Mouse (Mus musculus): ENCODE results near the gene Ttll12. TPM values are rescaled to one million over a fixed set of nuclear protein-coding genes. Genes with fewer than 3 reads are reported as not detected.

Gene Ttll12
- polyA plus RNA-seq, 1 experiment from 2014 or later = 29.3 TPM

DNA sequence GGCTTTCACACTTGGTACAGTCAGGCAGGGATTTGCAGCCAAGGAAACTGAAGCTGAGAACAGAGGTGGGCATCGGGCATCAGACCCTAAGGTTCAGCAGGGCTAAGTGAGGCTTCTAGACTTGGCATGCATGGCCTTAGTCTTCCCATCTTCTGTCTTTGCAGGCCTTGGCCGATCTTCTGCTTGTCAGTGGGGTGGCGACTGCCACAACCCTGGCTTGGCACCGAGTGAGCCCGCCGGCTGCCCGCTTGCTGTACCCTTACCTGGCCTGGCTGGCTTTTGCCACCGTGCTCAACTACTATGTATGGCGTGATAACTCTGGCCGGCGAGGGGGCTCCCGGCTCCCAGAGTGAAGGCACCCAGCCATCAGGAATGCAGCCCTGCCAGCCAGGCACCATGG, 21.4 kb downstream of the Ttll12 start:
- Histone ChIP-seq H3K36me3 (peaks cover 66% of the 10 kb centered on the region), H3K4me2 (no peak overlapping the region), H3K9me3 (replicated peaks) (no peaks in the 10 kb centered on the region), H3K4me3 (no peak overlapping the region), H3K27ac (ENCODE audit: poor library complexity, severe bottlenecking) (no peak overlapping the region), H3K4me1 (replicated peaks) (peaks cover 4% of the 10 kb centered on the region; the same call in 1 of the 2 replicates), H3K9ac (no peak overlapping the region), H3K27me3 (replicated peaks) (no peaks in the 10 kb centered on the region)
- 95% methylated on average over 12 of the region's 12 CpGs for WGBS
- ATAC-seq (ENCODE audit: insufficient number of reproducible peaks, low FRiP score) = no peak

DNA sequence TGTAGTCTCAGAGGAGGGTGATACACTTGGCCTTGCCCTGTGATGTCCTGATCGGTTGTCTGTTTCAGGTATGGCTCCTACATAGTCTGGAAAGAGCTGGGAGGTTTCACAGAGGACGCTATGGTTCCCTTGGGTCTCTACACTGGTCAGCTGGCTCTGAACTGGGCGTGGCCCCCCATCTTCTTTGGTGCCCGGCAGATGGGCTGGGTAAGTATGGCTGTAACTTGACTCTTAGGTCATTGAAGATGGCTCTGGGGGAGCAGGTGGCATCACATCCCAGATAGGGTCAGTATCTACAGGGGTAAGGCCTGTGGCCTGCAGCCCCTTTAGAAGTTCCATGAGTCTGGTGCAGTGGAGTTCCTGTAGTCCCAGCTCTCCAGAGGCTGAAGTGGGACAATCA, 22.8 kb downstream of the Ttll12 start:
- ATAC-seq (ENCODE audit: insufficient number of reproducible peaks, low FRiP score) = no peak
- Histone ChIP-seq H3K4me1 (replicated peaks) (peaks cover 4% of the 10 kb centered on the region; the same call in 1 of the 2 replicates), H3K27me3 (replicated peaks) (no peaks in the 10 kb centered on the region), H3K27ac (ENCODE audit: poor library complexity, severe bottlenecking) (no peak overlapping the region; the same call in 1 of the 2 replicates), H3K36me3 (peaks cover 52% of the 10 kb centered on the region), H3K9ac (no peak overlapping the region), H3K9me3 (replicated peaks) (no peaks in the 10 kb centered on the region), H3K4me3 (no peak overlapping the region), H3K4me2 (no peak overlapping the region)
- 84% methylated on average over 4 of the region's 4 CpGs for WGBS

DNA sequence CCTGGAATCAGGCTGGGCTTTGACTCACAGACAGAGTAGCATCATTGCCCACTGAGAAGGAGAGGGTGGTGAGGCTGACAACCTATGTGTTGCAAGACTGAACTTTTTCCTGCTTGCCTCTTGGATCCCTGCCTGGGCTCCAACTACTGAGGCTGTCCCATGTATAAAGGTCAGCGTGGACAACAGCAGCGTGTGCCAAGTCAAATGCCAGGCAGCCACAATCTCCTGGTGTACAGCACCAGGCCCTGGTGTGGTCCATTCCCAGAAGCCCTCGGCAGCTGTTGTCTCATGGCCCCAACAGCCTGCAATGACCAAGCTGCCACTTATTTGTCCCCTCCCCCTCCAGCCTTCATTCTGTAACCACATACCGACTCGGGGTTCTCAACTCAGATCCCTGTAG, 23.3 kb downstream of the Ttll12 start:
- WGBS = 91% methylated on average over 5 of the region's 5 CpGs
- no peaks in the 10 kb centered on the region for H3K27me3 ChIP-seq (replicated peaks)
- H3K36me3 ChIP-seq = peaks cover 47% of the 10 kb centered on the region
- H3K4me3 ChIP-seq = no peak overlapping the region
- H3K4me1 ChIP-seq (replicated peaks) = peaks cover 4% of the 10 kb centered on the region; the same call in 1 of the 2 replicates
- ATAC-seq (ENCODE audit: insufficient number of reproducible peaks, low FRiP score) = no peak
- no peak overlapping the region for H3K9ac ChIP-seq
- H3K9me3 ChIP-seq (replicated peaks) = no peaks in the 10 kb centered on the region
- no peak overlapping the region for H3K4me2 ChIP-seq
- H3K27ac ChIP-seq (ENCODE audit: poor library complexity, severe bottlenecking) = no peak overlapping the region; the same call in 1 of the 2 replicates

DNA sequence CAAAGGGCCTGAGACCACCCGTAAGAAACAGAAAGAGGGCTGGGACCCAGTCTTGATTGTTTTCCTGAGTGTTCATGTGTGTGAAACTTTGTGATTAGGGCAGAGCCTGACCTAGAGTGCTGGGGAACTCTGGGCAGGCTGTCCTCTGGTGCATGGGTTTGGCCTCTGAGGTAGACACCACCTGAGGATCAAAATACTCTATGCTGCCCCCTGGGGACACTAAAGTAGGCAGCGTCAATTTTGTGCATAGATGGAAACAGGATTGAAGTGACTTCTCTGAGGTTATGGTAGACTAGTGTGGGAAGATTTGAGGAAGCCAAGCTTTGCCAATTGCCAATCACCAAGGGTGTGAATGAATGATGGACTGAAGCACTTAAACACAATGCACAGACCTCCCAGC, 24.3 kb downstream of the Ttll12 start:
- H3K4me3 ChIP-seq = no peak overlapping the region
- peaks cover 4% of the 10 kb centered on the region; the same call in 1 of the 2 replicates for H3K4me1 ChIP-seq (replicated peaks)
- 61% methylated on average over 2 of the region's 2 CpGs for WGBS
- H3K27ac ChIP-seq (ENCODE audit: poor library complexity, severe bottlenecking) = no peak overlapping the region
- no peak overlapping the region for H3K4me2 ChIP-seq
- H3K27me3 ChIP-seq (replicated peaks) = no peaks in the 10 kb centered on the region
- H3K36me3 ChIP-seq = peaks cover 37% of the 10 kb centered on the region
- no peaks in the 10 kb centered on the region for H3K9me3 ChIP-seq (replicated peaks)
- ATAC-seq (ENCODE audit: insufficient number of reproducible peaks, low FRiP score) = no peak
- no peak overlapping the region for H3K9ac ChIP-seq

DNA sequence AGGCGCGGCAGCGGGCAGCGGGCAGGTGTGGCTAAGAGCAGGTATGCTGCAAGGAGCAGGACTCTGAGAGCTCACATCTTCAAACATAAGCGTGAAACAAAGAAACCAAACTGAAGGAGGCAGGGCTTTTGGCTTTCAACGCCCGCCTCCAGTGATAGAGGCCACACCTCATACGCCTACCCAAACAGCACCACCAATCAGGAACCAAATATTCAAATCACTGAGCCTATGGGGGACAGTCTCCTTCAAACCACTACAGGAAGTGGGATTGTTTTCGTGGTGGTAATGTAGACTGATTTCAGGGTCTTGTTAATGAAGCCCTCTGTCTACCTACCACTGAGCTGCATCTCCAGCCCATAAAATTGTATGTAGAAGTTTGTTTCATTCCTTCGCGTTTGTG, 25.3 kb downstream of the Ttll12 start:
- Histone ChIP-seq H3K4me3 (no peak overlapping the region), H3K27me3 (replicated peaks) (no peaks in the 10 kb centered on the region), H3K9me3 (replicated peaks) (no peaks in the 10 kb centered on the region), H3K4me1 (replicated peaks) (peaks cover 13% of the 10 kb centered on the region; the same call in 1 of the 2 replicates), H3K9ac (no peak overlapping the region), H3K36me3 (peaks cover 27% of the 10 kb centered on the region), H3K4me2 (no peak overlapping the region), H3K27ac (ENCODE audit: poor library complexity, severe bottlenecking) (no peak overlapping the region)
- WGBS = 45% methylated on average over 11 of the region's 11 CpGs
- no peak for ATAC-seq (ENCODE audit: insufficient number of reproducible peaks, low FRiP score)

DNA sequence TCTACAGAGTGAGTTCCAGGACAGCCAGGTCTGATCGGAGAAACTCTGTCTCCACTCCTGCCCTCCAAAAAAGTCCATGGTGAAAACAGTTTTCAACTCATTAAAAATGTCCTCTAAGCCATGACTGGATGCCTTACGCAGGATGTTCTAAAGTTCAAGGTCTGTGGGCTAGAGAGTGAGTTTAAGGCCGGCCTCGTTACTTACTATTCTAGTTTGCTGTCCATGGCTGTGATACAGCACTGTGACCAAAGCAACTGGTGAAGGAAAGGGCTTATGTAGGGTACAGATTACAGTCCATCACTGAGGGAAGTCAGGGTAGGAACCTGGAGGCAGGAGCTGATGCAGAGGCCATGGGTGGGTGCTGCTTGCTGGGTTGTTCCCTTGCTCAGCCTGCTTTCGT, 26.4 kb downstream of the Ttll12 start:
- Histone ChIP-seq H3K36me3 (peaks cover 16% of the 10 kb centered on the region), H3K27ac (ENCODE audit: poor library complexity, severe bottlenecking) (no peak overlapping the region), H3K4me3 (no peak overlapping the region), H3K9ac (no peak overlapping the region), H3K4me2 (no peak overlapping the region), H3K9me3 (replicated peaks) (no peaks in the 10 kb centered on the region), H3K27me3 (replicated peaks) (no peaks in the 10 kb centered on the region), H3K4me1 (replicated peaks) (peaks cover 18% of the 10 kb centered on the region)
- ATAC-seq (ENCODE audit: insufficient number of reproducible peaks, low FRiP score) = no peak
- WGBS = 94% methylated on average over 5 of the region's 5 CpGs

DNA sequence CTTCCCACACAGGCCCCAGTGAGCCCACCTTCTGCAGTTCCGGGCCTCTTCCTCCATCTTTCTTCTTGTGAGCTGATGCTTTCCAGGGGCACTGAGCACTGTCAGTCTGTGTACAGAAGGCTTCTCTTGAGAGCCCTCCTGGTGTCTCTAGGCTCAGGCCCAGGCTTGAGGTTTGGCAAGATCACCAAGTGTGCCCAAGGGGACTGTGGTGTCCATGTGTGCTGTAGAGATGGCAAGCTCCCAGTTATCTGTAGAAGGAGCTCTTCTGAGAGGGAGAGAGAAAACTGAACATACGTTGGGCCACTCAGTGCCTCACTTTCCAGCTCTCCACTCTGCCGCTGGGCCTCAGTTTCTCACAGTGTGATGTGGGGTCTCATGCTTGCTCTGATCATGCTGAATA, 27.2 kb downstream of the Ttll12 start:
- WGBS = 83% methylated on average over 3 of the region's 3 CpGs
- H3K4me3 ChIP-seq = no peak overlapping the region
- H3K9me3 ChIP-seq (replicated peaks) = no peaks in the 10 kb centered on the region
- ATAC-seq (ENCODE audit: insufficient number of reproducible peaks, low FRiP score) = no peak
- peaks cover 14% of the 10 kb centered on the region for H3K36me3 ChIP-seq
- no peak overlapping the region for H3K27ac ChIP-seq (ENCODE audit: poor library complexity, severe bottlenecking)
- H3K4me2 ChIP-seq = no peak overlapping the region
- H3K4me1 ChIP-seq (replicated peaks) = peaks cover 26% of the 10 kb centered on the region
- H3K27me3 ChIP-seq (replicated peaks) = no peaks in the 10 kb centered on the region
- H3K9ac ChIP-seq = no peak overlapping the region

DNA sequence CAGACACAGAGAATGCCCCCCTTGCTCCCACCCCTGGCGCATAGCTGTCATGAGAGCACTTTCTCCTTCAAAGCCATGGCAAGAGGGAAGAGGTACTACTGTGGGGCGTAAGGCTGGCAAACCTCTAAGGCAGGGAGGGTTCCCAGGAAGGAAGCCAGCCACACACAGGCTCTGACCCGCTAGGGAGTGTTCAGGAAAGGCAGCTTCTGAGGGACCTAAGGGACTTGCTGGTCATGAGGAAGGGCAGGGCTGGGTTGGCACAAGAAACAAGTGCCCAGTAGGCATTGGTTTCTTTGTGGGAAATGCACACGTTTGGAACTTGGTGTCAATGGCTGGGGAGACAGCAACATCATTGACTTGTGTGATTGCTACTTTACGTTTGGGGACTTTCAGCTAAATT, 29.0 kb downstream of the Ttll12 start:
- no peak overlapping the region for H3K4me3 ChIP-seq

DNA sequence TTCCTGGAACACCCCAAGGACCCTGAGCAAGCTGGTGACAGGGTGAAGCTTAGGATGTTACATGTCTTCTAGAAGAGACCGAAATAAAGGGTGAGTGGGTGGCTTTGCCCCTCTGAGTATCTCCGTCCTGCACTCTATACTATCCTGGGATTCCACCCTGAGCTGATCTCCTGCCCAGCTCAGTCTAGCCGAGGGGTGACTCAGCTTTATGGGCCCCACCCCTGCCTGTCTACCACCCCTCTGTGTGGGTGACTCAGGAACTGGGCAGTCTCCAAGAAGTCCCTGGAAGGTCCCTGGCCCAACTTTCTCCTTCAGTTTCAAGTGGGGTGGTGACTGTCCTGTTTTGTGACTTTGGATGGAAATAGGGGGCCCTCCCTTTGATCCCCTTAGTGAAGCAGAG, 29.5 kb downstream of the Ttll12 start:
- peak; percentile 88 for ATAC-seq (ENCODE audit: insufficient number of reproducible peaks, low FRiP score)
- Histone ChIP-seq H3K27me3 (replicated peaks) (no peaks in the 10 kb centered on the region), H3K4me1 (replicated peaks) (peaks cover 31% of the 10 kb centered on the region), H3K9me3 (replicated peaks) (no peaks in the 10 kb centered on the region), H3K4me2 (peak overlapping the region; percentile 99), H3K36me3 (no peaks in the 10 kb centered on the region), H3K4me3 (no peak overlapping the region), H3K9ac (no peak overlapping the region), H3K27ac (ENCODE audit: poor library complexity, severe bottlenecking) (0 out of 2 replicates have a peak overlapping the region, but pooled peaks have one; percentile 18)
- WGBS = 63% methylated on average over 3 of the region's 3 CpGs

More for the DNA sequence above, 29.0 kb downstream of the Ttll12 start:
- no peak overlapping the region for H3K27ac ChIP-seq (ENCODE audit: poor library complexity, severe bottlenecking)
- H3K4me1 ChIP-seq (replicated peaks) = peaks cover 31% of the 10 kb centered on the region
- no peaks in the 10 kb centered on the region for H3K27me3 ChIP-seq (replicated peaks)
- peak overlapping the region; percentile 99 for H3K4me2 ChIP-seq
- ATAC-seq (ENCODE audit: insufficient number of reproducible peaks, low FRiP score) = no peak
- 74% methylated on average over 5 of the region's 5 CpGs for WGBS
- H3K9ac ChIP-seq = no peak overlapping the region
- no peaks in the 10 kb centered on the region for H3K9me3 ChIP-seq (replicated peaks)
- H3K36me3 ChIP-seq = no peaks in the 10 kb centered on the region

DNA sequence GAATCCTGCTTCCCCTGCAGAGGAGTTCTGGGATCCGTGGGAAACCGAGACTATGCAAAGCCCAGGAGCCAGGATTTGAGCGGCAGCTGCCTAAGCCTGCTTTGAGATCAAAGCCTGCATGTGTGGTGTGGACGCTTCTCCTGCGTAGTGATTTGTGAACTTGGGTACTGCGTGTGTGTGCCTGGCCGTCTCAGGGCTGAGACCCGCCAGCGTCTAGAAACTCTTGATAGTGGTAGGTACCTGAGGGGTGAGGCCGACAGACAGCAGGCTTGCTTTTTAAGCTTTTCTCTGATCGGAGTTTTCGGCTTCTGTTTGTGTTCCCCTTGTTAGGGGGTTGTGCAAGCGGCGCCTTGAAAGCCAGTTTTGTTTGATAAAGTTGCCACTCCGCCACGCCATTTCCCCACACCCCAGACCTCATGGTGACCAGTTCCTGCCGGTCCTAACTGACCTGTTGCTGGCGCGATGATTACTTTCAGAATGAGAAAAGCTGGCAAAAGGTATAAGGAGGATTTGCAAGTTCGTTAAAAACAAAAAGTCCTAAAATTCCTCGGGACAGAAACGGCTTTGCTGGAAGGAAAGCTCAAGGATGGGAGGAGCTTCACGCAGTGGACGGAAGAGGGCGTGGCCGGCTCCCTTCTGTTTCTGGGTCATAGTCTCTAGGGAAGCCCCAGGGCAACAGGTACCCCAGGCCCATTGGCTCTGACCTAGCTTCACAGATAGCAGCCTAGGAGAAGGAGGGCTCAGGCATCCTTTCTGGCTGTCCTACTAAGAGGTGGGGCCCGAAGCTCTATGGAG, 30.9 kb downstream of the Ttll12 start:
- ATAC-seq (ENCODE audit: insufficient number of reproducible peaks, low FRiP score) = peak; percentile 41; the same call in 1 of the 2 replicates
- 2% methylated on average over 27 of the region's 27 CpGs for WGBS

DNA sequence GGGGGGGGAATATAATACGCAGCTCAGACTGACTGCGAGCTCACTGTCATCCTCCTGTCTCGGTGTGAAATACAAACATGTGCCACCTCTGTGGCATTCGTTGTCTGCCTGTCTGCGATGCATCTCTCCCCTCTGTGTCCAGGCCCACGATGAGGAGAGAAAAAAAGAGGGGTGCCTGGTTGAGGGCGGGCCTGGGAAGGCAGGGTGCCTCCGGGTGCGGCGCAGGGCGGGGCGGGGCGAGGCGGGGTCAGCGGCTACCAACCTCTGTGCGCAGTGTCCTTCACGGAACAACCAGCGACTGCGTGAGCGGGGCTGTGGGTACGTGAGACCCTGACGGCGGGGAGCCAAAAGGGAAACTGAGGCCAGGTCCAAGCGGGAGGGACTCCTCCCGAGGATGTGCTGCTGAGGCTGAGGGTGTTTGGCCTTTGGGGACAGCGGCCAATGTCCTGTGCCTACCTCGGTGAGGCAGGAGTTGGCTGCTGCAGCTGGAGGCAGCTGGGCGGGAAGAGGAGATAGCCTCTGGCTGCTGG, 31.6 kb downstream of the Ttll12 start, which contains the start of the genes Tspo and Mcat:
Tspo (plus strand) TSS at position 266 of the 530 bp plus-strand sequence.
Mcat (minus strand) TSS at position 461 of the 530 bp plus-strand sequence.
- peak within 1 kb of the TSS; percentile 89 for H3K9ac ChIP-seq
- H3K4me1 ChIP-seq (replicated peaks) = peaks cover 28% of the 10 kb centered on the region
- peak within 1 kb of the TSS; percentile 99 for H3K4me2 ChIP-seq
- WGBS = under 1% methylated on average over 28 of the region's 28 CpGs
- no peaks in the 10 kb centered on the region for H3K9me3 ChIP-seq (replicated peaks)
- no peaks in the 10 kb centered on the region for H3K36me3 ChIP-seq
- peak; percentile 83 for ATAC-seq (ENCODE audit: insufficient number of reproducible peaks, low FRiP score)
- H3K27me3 ChIP-seq (replicated peaks) = no peaks in the 10 kb centered on the region
- peak within 1 kb of the TSS; percentile 71 for H3K27ac ChIP-seq (ENCODE audit: poor library complexity, severe bottlenecking)
- peak within 1 kb of the TSS; percentile 67 for H3K4me3 ChIP-seq

More for the DNA sequence above, 30.9 kb downstream of the Ttll12 start:
- Histone ChIP-seq H3K9ac (peak overlapping the region; percentile 89), H3K9me3 (replicated peaks) (no peaks in the 10 kb centered on the region), H3K4me3 (peak overlapping the region; percentile 67), H3K4me2 (peak overlapping the region; percentile 99), H3K27me3 (replicated peaks) (no peaks in the 10 kb centered on the region), H3K27ac (ENCODE audit: poor library complexity, severe bottlenecking) (peak overlapping the region; percentile 71), H3K4me1 (replicated peaks) (peaks cover 28% of the 10 kb centered on the region), H3K36me3 (no peaks in the 10 kb centered on the region)

All from heart, embryonic 12.5 days (tissue).